ENCODE assay signal across 18 mouse cellular contexts in the genomic region with DNA sequence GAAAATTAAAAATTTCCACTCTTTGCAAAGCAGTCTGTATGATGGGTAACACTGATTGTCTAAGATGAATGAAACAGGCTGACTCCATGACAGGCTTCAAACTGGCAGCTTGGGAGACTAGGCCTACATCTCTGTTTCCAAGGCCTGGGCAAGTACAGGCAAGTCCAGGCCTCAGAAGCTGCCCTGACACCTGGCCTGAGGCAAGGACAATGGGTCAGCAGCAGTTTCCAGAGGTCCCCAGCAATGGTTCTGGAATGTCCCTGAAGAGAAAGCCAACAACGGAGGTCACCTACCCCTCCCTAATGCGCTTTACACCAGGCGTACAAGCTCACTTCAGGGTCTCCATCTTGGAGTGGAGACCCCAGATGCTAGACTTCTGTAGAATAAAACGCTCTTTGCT.
"Had no signal": no experiment of that assay in that cellular context is flagged by ENCODE, and none has a peak within 500 bp of the region (broad histone marks: within the 10 kb centered on the region; RNA-seq: fewer than 3 reads in every experiment).

No protein-coding gene starts in this region.

- H3K9me3 ChIP-seq: midbrain, embryonic 10.5 days; midbrain, embryonic 12.5 days; neural tube, embryonic 13.5 days; neural tube, embryonic 15.5 days had no signal

- H3K27me3 ChIP-seq: midbrain, embryonic 12.5 days; neural tube, embryonic 13.5 days; neural tube, embryonic 15.5 days had no signal

- H3K27ac ChIP-seq: midbrain, embryonic 10.5 days; midbrain, embryonic 12.5 days; neural tube, embryonic 13.5 days; neural tube, embryonic 15.5 days had no signal

- H3K4me2 ChIP-seq: lung, embryonic 14.5 days; midbrain, embryonic 12.5 days; neural tube, embryonic 13.5 days; neural tube, embryonic 15.5 days had no signal

- ATAC-seq: midbrain, embryonic 16.5 days had no signal

- H3K4me1 ChIP-seq: midbrain, embryonic 10.5 days; midbrain, embryonic 12.5 days; neural tube, embryonic 13.5 days; neural tube, embryonic 15.5 days had no signal

- H3K4me3 ChIP-seq: midbrain, embryonic 10.5 days; midbrain, embryonic 12.5 days; myocyte; neural tube, embryonic 13.5 days; neural tube, embryonic 15.5 days had no signal

- H3K9ac ChIP-seq: lung, embryonic 14.5 days; midbrain, embryonic 12.5 days; neural tube, embryonic 13.5 days; neural tube, embryonic 15.5 days had no signal

- DNase-seq: lung, embryonic 14.5 days; lung, postnatal 10 days; lung, postnatal 4 days; midbrain, embryonic 14.5 days; retina, postnatal 1 day; right cerebral cortex, adult 18-20 months; right cerebral cortex, postnatal 25 days; right cerebral cortex, postnatal 4 days; spleen, adult 18-20 months; thymus, adult 18-20 months; thymus, postnatal 14 days; thymus, postnatal 36 days had no signal
